Mouse (Mus musculus) heart, adult 2 months (tissue): ENCODE data around the gene Slc39a13. TPM values are rescaled to one million over a fixed set of nuclear protein-coding genes. Genes with fewer than 3 reads are reported as not detected.
A peak's percentile ranks its signal among the peaks of the same experiment; 100 is the strongest.

ENCODE experiments used
- DNase-seq, 2 experiments: peaks; one replicate each; pipeline ENCODE4 v3.0.0; 2021
- H3K27ac ChIP-seq: fragments of 200-600 bp; 2 replicates; pipeline ENCODE4 v1.8.1; 2022
- H3K27me3 ChIP-seq: fragments of 200-500 bp; 2 replicates; pipeline ENCODE4 v1.6.1; 2012; ENCODE audit warnings: mild to moderate bottlenecking, low read length, inconsistent platforms, mixed read lengths; ENCODE audit not compliant: control insufficient read depth, insufficient read depth
- H3K36me3 ChIP-seq: fragments of 200-500 bp; 2 replicates; pipeline ENCODE4 v1.6.1; 2012; ENCODE audit warnings: low read length, inconsistent platforms; ENCODE audit not compliant: control insufficient read depth, insufficient read depth
- H3K4me1 ChIP-seq: fragments of 200-500 bp; 2 replicates; pipeline ENCODE4 v1.6.1; 2011; ENCODE audit warnings: low read length; ENCODE audit not compliant: control insufficient read depth, insufficient read depth
- H3K4me3 ChIP-seq: fragments of 200-600 bp; 2 replicates; pipeline ENCODE4 v1.8.1; 2022
- H3K79me2 ChIP-seq: fragments of 200-500 bp; replicated peaks from 2 replicates; pipeline ENCODE4 v1.6.1; 2012; ENCODE audit warnings: mild to moderate bottlenecking, inconsistent platforms, low read length, moderate library complexity, mixed read lengths; ENCODE audit not compliant: control insufficient read depth, insufficient read depth
- H3K9ac ChIP-seq: fragments of 200-500 bp; 2 replicates; pipeline ENCODE4 v1.6.1; 2012; ENCODE audit warnings: low read depth, mild to moderate bottlenecking, control low read depth, inconsistent platforms, low read length, mixed read lengths
- CTCF ChIP-seq: fragments of 200-600 bp; IDR thresholded peaks from 2 replicates; pipeline ENCODE4 v1.8.1; 2022; ENCODE audit warnings: antibody characterized with exemption, mild to moderate bottlenecking, moderate library complexity
- EP300 ChIP-seq: fragments of 200-500 bp; IDR thresholded peaks from 2 replicates; pipeline ENCODE4 v1.6.1; 2011; ENCODE audit warnings: low read depth, low read length, control low read depth; ENCODE audit not compliant: insufficient read depth
- POLR2A ChIP-seq: fragments of 200-500 bp; IDR thresholded peaks from 2 replicates; pipeline ENCODE4 v1.6.1; 2011; ENCODE audit warnings: mild to moderate bottlenecking, low read depth, low read length, control low read depth; ENCODE audit not compliant: insufficient read depth
- WGBS: fragments of 180-500 bp; shearing (Covaris S2); methylation state at CpG from one replicate; pipeline ENCODE4 v1.1.7; 2018; 5-methylcytosine and 5-hydroxymethylcytosine counted together
- intact Hi-C: fragments of 180-260 bp; cut with DNase I; formaldehyde crosslinking; loops from one replicate; pipeline ENCODE4 v1.15.1; 2025
- polyA plus RNA-seq: library from polyadenylated mRNA; depleted of rRNA; stranded (reverse); fragments of >200 nt; gene quantifications from 2 replicates; pipeline ENCODE4 v1.2.3, GENCODE M21; 2012
- total RNA-seq, 2 experiments: library from RNA; stranded (reverse); gene quantifications; 2 replicates each; pipeline ENCODE4 v1.2.3; 2021

The Slc39a13 gene
- total and polyA plus RNA-seq, 3 experiments, result 21.1 to 57.3 (median 22.3) TPM

GRCm38 (mm10) chr2:91072092-91072491, 1.9 kb upstream of the Slc39a13 start:
- TF ChIP-seq POLR2A (no peak), EP300 (no peak), CTCF (no peak)
- H3K9ac ChIP-seq, result no peak overlapping the region
- no peak for DNase-seq
- H3K27ac ChIP-seq, result no peak overlapping the region
- H3K4me1 ChIP-seq, result peaks cover 6% of the 10 kb centered on the region
- 32% methylated on average over 1 of the region's 1 CpGs for WGBS
- H3K4me3 ChIP-seq, result no peak overlapping the region
- intact Hi-C loops, result loop anchor here (5.0 kb wide), 1 partner anchor 130 kb away; the partner anchor contains the start of genes Acp2 and Nr1h3
- no peaks in the 10 kb centered on the region for H3K27me3 ChIP-seq
- no peaks in the 10 kb centered on the region for H3K79me2 ChIP-seq
- H3K36me3 ChIP-seq, result no peaks in the 10 kb centered on the region

- Histone ChIP-seq H3K9ac (peak overlapping the region; percentile 68), H3K4me3 (peak overlapping the region; percentile 52), H3K27ac (peak overlapping the region; percentile 87), H3K27me3 (no peaks in the 10 kb centered on the region), H3K4me1 (peaks cover 6% of the 10 kb centered on the region), H3K79me2 (no peaks in the 10 kb centered on the region), H3K36me3 (no peaks in the 10 kb centered on the region)
- WGBS, result 88% methylated on average over 10 of the region's 10 CpGs
- TF ChIP-seq POLR2A, result no peak
- TF ChIP-seq CTCF, result no peak
- no peak for TF ChIP-seq EP300
- intact Hi-C loops, result loop anchor here (5.0 kb wide), 1 partner anchor 131 kb away; the partner anchor contains the start of genes Acp2 and Nr1h3
- DNase-seq, result no peak
Observed at GRCm38 (mm10) chr2:91071059-91071458, 842 bp upstream of the Slc39a13 start.

- peak overlapping the region; percentile 87 for H3K27ac ChIP-seq
- TF ChIP-seq POLR2A, result no peak
- TF ChIP-seq CTCF, result no peak
- no peak for TF ChIP-seq EP300
- intact Hi-C loops, result loop anchor here (5.0 kb wide), 1 partner anchor 127 kb away; the partner anchor contains the start of gene Celf1
- H3K27me3 ChIP-seq, result no peaks in the 10 kb centered on the region
- H3K4me1 ChIP-seq, result peaks cover 6% of the 10 kb centered on the region
- 3% methylated on average over 14 of the region's 14 CpGs for whole genome bisulfite sequencing
- no peaks in the 10 kb centered on the region for H3K79me2 ChIP-seq
- peak overlapping the region; percentile 68 for H3K9ac ChIP-seq
- DNase-seq, result no peak
- no peaks in the 10 kb centered on the region for H3K36me3 ChIP-seq
- peak overlapping the region; percentile 52 for H3K4me3 ChIP-seq
Observed at GRCm38 (mm10) chr2:91069306-91070000, 764 bp downstream of the Slc39a13 start.

- Histone ChIP-seq H3K4me1 (peaks cover 6% of the 10 kb centered on the region), H3K79me2 (no peaks in the 10 kb centered on the region), H3K27me3 (no peaks in the 10 kb centered on the region), H3K4me3 (no peak overlapping the region), H3K27ac (peak overlapping the region; percentile 87; the same call in 1 of the 2 replicates), H3K9ac (no peak overlapping the region; the same call in 1 of the 2 replicates), H3K36me3 (no peaks in the 10 kb centered on the region)
- DNase-seq, result no peak
- WGBS, result 47% methylated on average over 6 of the region's 6 CpGs
- intact Hi-C loops, result loop anchor here (5.0 kb wide), 1 partner anchor 127 kb away; the partner anchor contains the start of gene Celf1
- TF ChIP-seq EP300 (no peak), CTCF (no peak), POLR2A (no peak)
Observed at GRCm38 (mm10) chr2:91068872-91069165, 1.4 kb downstream of the Slc39a13 start.

- no peaks in the 10 kb centered on the region for H3K27me3 ChIP-seq
- no peak overlapping the region for H3K4me3 ChIP-seq
- no peak overlapping the region; the same call in 1 of the 2 replicates for H3K9ac ChIP-seq
- no peak overlapping the region for H3K27ac ChIP-seq
- no peaks in the 10 kb centered on the region for H3K79me2 ChIP-seq
- 64% methylated on average over 13 of the region's 13 CpGs for WGBS
- TF ChIP-seq EP300 (no peak), POLR2A (no peak), CTCF (no peak)
- H3K4me1 ChIP-seq, result peaks cover 6% of the 10 kb centered on the region
- intact Hi-C loops, result loop anchor here (5.0 kb wide), 1 partner anchor 126 kb away; the partner anchor contains the start of gene Celf1
- no peaks in the 10 kb centered on the region for H3K36me3 ChIP-seq
- DNase-seq, result no peak
Observed at GRCm38 (mm10) chr2:91068162-91068871, 1.9 kb downstream of the Slc39a13 start.
